11 mouse cellular contexts compared by ENCODE assay signal in the genomic region with DNA sequence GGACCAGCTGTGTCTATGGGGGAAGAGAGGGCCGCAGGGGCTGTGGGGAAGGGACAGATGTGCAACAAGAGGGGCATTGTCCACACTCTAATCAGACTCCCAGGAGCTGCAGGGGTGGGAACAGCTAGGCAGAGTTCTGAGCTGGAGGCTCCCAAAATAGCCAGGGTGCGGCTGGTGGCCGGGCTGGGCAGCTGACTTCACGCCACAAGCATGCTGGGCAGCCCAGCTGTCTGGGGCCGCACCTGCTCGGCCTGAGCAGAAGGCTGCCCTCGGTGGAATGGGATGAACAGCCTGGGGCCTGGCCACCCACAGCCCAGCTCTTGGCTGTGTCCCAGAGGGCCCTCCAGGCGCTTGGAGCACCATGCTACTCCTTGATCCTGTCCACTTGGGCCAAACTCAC. TPM values are rescaled to one million over a fixed set of nuclear protein-coding genes. Genes with fewer than 3 reads are reported as not detected.
DNase-seq lines count a peak whose midpoint lies in the region; ATAC-seq and TF ChIP-seq lines count a peak whose summit lies in the region.
"Had no signal": no experiment of that assay in that cellular context is flagged by ENCODE, and none has a peak within 500 bp of the region (broad histone marks: within the 10 kb centered on the region; RNA-seq: fewer than 3 reads in every experiment).

No protein-coding gene starts in this region.

- ATAC-seq in cerebellum, adult (ENCODE audit: insufficient number of reproducible peaks, low FRiP score, low TSS enrichment) = no peak

- DNase-seq in cerebellum, adult 11 months = peak; percentile 30
- DNase-seq in NIH3T3 (ENCODE audit: low read depth) = peak; percentile 67
- peak; percentile 90 for DNase-seq in gastrocnemius, adult 2 months
- peak; percentile 46 to 53 for DNase-seq in heart, postnatal 14 days
- no peak for DNase-seq in spleen, postnatal 4 days (ENCODE audit: low spot score in 2 of 2)
- DNase-seq in embryo, embryonic 10.5 days (ENCODE audit: low spot score) = no peak
- no peak for DNase-seq in c-Kit-positive CD71-positive TER-119-positive erythroid progenitor cells, embryonic 14.5 days (ENCODE audit: low spot score)
- DNase-seq: thymus, postnatal 4 days had no signal

- no peak overlapping the region for H3K4me3 ChIP-seq in gastrocnemius, adult 2 months
- H3K4me3 ChIP-seq: embryonic facial prominence, embryonic 13.5 days; liver, embryonic 15.5 days had no signal

- peak overlapping the region; percentile 90 for H3K27ac ChIP-seq in gastrocnemius, adult 2 months
- H3K27ac ChIP-seq: embryonic facial prominence, embryonic 13.5 days; liver, embryonic 15.5 days had no signal

- intact Hi-C loops in gastrocnemius, adult 2 months (cut with DNase I) = loop anchor here (5.0 kb wide), 1 partner anchor 85 kb away; no protein-coding TSS in a partner anchor
- intact Hi-C loops in heart, postnatal 14 days (cut with DNase I) = no loop called here

- no peak for TF ChIP-seq CTCF in gastrocnemius, adult 2 months (IDR thresholded peaks at IDR 0.05)

RNA-seq across cellular contexts. Expression of a gene that starts 44.2 kb away (rescaled TPM):
- 100 to 1,000 TPM; 214 to 256 TPM for total RNA-seq in gastrocnemius, adult 2 months (2021)
- total RNA-seq in heart, postnatal 14 days (2021) = 100 to 1,000 TPM; 222 to 238 TPM

Comparison
In these comparisons a context has a peak if more than half of its experiments do, and no peak if none do; other contexts are left out.
1. DNase-seq: peak in cerebellum, adult 11 months (single experiment), NIH3T3 (single experiment), gastrocnemius, adult 2 months (single experiment) and heart, postnatal 14 days (2 of 2); none in spleen, postnatal 4 days (0 of 2), embryo, embryonic 10.5 days (single experiment) and c-Kit-positive CD71-positive TER-119-positive erythroid progenitor cells, embryonic 14.5 days (single experiment).